Mouse (Mus musculus): Measurements from ENCODE around the gene Pbld1.

The Pbld1 gene

GRCm38 (mm10) chr10:63059862-63060261, at the start of gene Pbld1:
Pbld1 (plus strand) TSS chr10:63060162.
- DNase-seq: no peak

GRCm38 (mm10) chr10:63010268-63010667, 49.7 kb upstream of the Pbld1 start:
- DNase-seq: no peak

DNA sequence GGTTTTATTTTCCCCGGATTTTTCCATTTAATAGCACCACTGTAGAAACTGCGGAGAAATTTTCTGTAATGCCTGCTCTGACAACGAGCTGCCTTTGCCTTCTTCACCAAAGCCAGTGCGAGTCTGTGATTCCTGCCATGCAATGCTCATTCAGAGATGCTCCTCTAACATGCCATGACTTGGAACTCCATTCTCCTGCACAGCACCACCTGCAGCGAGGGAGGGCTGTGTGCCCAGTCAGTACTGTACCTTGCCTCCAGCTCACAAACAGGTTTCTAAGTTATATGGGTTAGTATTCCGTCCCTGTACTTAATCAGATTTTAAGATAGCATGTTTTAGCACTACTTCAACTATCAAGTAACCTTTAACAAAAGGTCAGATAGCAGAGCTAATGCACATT, 48.4 kb upstream of the Pbld1 start:
- DNase-seq: no peak

GRCm38 (mm10) chr10:63013476-63013875, 46.5 kb upstream of the Pbld1 start:
- DNase-seq: no peak

DNA sequence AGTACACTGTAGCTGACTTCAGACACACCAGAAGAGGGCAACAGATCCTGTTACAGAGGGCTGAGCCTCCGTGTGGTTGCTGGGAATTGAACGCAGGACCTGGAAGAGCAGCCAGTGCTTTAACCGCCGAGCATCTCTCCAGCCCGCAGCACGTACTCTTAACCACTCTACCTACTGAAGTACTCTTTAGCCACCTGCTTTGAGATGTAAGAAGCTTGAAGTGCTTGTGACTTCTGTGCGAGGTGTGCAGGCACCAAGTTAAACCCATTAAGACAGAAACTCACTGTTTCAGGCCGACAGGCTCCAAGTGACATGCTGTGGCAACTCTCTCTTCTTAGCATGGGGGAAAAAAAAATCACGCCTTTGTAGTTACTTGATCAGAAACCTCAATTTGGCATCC, 45.8 kb upstream of the Pbld1 start:
- no peak for DNase-seq

DNA sequence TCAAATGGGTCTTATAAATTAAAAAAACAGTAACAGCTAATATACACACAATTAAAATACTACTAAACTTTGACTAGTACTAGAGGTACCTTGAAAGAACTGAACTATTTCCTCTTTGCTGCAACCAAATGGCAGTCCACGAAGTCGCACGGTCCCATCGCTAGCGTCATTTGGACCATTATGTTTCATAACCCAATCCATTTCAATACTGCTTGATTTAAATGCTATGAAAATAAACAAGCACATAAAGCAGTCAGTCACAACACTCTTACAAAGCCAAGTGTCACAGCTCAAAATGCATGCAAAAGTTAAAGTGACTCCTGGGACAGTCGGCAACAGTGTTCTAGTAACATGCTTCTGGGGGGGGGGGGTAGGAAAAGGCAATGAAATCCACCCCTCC, 40.7 kb upstream of the Pbld1 start:
- DNase-seq: no peak

GRCm38 (mm10) chr10:63021702-63022101, 38.3 kb upstream of the Pbld1 start:
- DNase-seq: no peak

DNA sequence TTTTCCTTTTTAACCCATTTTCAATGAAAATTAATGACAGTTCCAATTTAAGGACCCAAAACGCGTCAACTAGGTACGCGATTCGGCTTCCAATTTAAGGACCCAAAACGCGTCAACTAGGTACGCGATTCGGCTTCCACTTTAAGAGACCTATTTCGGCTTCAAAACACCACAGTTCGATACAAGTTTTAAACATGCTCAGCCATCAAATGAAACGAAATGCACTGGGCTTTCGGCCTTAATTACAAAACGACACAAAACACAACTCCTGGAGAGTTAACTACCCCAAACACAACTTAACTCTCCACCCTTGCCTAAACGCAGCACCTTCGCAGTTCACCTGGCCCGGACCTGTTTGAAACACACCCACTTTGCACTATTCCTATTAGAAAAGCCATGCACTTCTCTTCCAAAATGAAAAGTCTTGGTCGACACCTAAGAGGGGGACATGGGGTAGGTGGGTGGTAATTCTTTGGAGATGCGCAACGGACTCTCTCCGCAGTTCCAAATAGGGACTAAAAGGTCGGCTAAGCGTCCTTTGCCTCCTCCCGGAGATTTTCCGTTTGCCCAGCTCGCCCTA, 37.3 kb upstream of the Pbld1 start:
- DNase-seq: peak in 1 of 2 experiments; percentile 36

- DNase-seq: peak; percentile 57 to 78
Measured at GRCm38 (mm10) chr10:63023121-63023748, 36.7 kb upstream of the Pbld1 start.

DNA sequence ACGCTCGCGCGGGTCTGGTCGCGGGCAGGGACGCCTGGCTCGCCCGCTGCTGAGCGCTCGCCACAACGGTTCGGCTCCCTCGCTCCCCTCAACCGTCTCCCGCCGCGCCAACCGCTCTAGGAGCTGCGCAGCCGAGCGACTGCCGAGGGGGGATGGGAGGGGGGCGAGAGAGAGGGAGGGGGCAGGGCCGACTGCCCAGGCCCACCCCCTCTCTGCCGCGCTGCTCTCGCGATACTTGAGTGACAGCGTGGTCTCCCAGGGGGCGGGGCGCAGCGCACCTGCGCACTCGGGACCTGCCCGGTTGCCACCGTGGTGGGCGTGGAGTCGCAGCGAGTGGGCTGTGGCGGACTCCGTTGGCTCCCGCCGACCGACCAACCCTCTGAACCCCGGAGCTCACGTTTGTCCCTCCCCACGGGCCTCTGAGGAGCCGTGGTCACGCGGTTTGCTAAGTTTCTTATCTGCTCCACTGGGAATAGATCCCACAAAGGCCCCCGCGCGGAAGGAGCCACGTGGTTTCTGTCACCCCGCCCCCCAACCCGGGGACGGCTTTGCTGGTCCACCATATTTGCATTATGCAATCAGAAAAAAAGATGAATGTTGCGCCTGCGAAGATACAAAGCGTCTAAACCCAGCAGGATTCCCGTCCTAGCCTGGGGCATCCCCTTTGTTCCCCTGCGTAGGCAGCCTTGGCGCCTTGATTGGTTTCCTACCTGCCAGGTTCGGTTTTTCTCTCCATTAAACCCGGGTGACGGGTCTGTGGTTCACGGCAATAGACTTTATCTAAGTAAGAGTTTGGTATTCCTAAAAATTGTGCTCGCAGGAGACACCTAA, 36.0 kb upstream of the Pbld1 start, which contains the start of the genes Hnrnph3 and Pbld2:
Hnrnph3 (minus strand) TSS at position 469 of the 831 bp plus-strand sequence.
Pbld2 (plus strand) TSS at position 567 of the 831 bp plus-strand sequence.
- peak; percentile 98 to 99 for DNase-seq

DNA sequence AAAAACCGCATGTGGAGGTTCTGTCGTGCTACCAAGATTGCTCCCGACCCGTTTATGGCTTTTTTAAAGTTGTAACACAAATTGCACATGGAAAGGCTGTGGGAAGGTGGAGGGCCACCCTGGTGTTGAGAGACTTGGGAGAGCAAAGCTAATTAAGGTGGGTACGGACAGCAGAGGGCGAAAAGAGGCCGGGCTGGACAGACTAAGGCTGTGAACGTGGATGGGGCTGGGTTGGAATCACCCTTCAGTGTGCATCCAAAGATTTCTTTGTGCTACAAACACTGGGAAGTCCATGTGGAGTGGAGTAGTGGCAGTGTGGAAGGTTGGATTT, 35.4 kb upstream of the Pbld1 start:
- peak; percentile 81 to 83 for DNase-seq

GRCm38 (mm10) chr10:63025016-63025415, 34.9 kb upstream of the Pbld1 start:
- DNase-seq: no peak

GRCm38 (mm10) chr10:63025491-63026011, 34.4 kb upstream of the Pbld1 start:
- no peak for DNase-seq

DNA sequence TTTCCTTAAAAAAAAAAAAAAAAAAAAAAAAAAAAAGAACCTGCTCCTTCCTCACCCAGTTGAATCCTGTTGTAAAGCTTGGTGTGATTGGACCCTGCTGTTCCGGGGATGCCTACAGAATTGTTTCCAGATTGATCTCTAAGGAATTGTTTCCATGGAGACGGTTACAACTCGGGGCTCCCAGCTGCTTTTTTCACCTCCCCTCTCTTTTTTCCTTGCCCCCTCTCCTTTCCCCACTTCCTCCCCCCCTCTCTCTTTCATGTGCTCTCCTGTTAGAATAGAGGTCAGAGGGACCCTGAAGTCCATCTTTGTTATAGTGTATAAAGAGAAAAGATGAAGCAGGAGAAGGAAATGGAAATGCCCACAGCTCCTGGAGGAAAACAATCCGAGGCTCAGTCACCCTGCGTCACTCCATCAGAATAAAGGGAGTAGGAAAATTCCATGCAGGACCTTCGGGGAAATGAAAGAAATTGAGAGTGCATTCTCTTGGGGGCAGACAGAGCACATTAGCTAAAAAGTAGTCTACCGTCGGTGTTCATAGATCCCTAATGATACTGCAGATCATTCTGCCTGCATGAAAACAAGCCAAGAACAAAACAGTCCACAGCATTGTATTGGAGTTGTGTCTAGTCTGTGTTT, 33.7 kb upstream of the Pbld1 start:
- DNase-seq: no peak

- no peak for DNase-seq
Measured at GRCm38 (mm10) chr10:63026795-63027160, 33.2 kb upstream of the Pbld1 start.

DNA sequence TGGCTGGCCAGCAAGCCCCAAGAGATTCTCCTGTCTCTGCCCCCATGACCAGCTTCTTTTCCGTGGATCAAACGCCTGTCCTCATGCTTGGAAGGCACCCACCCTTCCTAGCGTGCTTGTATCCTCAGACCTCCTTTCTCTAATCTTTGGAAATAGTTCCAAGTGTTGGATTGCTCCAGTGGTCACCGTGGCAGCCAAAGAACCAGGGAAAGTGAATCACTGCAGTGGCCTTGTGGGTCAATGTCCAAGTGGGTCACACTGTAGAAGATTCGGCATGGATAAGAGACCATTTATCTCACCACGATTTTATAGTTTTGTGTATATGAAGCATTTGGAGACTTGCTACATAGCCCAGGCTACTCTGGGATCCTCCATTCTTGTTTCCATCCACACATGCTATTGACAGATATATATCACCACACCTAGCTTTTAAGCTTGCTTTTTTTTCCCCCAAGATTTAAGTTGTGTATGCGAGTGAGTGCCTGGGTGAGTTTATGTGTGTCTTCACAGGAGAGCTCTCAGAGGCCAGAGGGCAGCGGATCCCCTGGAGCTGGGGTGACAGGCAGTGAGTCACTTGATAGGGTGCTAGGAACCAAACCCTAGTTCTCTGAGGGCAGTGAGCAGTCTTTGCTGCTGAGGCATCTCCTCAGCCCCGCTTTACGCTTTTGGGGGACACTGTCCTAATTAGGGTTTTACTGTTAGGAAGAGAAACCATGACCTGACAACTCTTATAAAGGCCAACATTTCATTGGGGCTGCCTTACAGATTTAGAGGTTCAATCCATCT, 32.4 kb upstream of the Pbld1 start:
- no peak for DNase-seq

DNA sequence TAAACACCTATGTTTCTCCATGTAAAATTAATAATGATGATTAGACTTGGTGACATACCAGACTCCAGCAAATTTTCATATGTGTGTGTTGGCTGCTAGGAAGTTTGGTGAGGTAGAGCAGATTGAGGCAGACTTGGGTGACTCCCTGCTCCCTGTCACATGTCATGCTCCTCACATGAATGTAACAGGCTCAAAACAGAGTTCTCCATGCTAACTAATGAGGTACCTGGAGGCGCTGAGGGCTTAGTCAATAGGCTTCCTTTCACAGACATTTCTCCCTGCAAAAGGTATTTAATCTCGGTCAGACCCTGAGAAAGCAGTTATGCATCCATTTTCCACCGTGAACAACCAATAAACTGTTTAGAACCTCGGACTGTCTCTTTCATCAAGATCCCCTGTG, 31.6 kb upstream of the Pbld1 start:
- no peak for DNase-seq

GRCm38 (mm10) chr10:63032267-63032666, 27.7 kb upstream of the Pbld1 start:
- DNase-seq: no peak

DNA sequence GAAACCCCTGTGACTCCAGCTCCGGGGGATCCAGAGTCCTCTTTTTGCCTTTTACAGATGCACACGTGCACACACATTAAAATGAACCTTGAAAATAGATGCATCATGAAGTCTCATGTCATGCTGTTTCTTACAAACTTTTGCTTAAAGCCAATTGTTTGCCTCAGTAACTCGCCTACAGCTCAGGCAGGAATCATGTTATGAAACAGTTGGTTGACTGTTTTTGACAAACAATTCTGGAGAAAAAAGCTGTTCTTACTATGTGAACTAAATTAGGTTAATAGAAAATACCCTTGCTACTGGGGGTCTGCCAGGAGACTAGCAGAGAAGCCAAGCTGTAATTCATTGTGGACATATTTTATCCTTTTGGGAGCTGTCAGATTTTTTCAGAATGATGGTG, 27.0 kb upstream of the Pbld1 start:
- no peak for DNase-seq

DNA sequence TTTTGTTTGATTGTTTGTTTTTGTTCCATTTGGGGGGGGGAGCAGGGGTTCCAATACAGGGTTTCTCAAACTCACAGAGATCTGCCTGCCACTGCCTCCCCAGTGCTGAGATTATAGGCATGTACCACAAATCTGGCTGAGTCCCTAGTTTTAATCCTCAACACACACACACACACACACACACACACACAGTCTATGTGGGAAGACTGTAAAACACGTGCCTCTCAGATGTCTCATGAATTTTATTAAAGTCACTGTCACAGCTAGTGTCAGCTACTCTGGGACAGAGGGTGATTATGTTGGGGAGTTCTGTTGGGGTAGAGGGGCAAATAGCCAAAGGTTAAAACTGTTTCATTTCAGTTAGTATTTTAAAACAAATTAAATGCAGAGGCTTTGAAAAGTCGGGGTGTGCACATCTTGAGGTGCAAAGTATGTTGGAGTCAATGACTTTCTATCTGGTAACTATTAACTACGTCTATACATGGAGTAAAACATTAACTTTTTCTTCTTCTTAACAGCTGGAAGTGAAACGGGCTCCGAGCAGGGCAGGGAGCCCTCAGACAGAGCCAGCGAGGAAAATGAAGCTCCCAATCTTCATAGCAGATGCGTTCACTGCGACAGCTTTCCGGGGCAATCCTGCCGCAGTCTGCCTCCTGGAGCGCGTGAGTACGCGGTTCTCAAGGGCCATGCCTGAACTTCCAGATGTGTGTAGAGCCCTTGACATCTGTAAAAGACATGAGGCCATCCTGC, 21.2 kb upstream of the Pbld1 start:
- DNase-seq: peak in 1 of 2 experiments; percentile 47

- DNase-seq: peak; percentile 49 to 62
Measured at GRCm38 (mm10) chr10:63039867-63040628, 19.9 kb upstream of the Pbld1 start.

Measured in kidney, postnatal 36 days (tissue).